Mouse (Mus musculus): ENCODE results near the gene Myo1b.

The Myo1b gene

GRCm38 (mm10) chr1:51778241-51778640 is 137.6 kb downstream of the Myo1b start:
- DNase-seq = no peak

DNA sequence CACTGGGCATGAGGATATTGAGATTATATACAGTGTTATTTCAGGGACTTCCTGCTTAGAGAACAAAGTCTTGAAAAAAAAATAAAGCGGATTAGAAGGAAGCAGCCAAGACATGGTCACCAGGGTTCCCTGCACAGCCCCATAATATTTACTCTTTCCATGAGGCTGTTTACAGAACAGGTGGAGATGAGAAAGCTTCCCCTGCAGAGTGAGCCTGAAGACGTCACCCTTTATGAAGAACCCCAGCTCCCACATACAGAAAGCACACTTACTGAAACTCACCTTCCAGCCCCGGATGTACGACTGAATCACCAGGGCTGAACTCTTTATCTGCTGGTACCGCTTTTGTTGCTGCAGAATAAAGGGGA is 145.4 kb downstream of the Myo1b start:
- no peak for DNase-seq

- no peak for DNase-seq
Measured at GRCm38 (mm10) chr1:51769815-51770503, 145.9 kb downstream of the Myo1b start.

GRCm38 (mm10) chr1:51766271-51766670 is 149.6 kb downstream of the Myo1b start:
- no peak for DNase-seq

- no peak for DNase-seq
Measured at GRCm38 (mm10) chr1:51765156-51765555, 150.7 kb downstream of the Myo1b start.

DNA sequence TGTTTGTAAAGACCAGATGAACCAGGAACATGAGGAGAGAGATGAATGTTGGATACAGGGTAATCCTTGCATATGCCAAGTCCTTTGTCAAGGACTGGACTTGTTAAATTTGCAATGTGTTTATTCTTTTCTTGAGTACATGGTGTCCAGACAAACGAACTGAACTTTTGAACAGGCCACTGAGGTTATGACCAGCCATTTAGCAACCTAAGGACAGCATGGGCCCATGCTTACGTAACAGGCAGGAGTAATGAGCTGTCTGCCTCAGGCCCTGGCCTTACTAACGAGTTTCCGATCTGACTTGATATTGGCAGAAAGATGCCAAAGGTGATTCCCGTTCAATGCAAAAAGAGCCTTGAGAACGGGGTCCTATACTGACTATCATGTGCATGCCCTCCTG is 156.2 kb downstream of the Myo1b start:
- no peak for DNase-seq

DNA sequence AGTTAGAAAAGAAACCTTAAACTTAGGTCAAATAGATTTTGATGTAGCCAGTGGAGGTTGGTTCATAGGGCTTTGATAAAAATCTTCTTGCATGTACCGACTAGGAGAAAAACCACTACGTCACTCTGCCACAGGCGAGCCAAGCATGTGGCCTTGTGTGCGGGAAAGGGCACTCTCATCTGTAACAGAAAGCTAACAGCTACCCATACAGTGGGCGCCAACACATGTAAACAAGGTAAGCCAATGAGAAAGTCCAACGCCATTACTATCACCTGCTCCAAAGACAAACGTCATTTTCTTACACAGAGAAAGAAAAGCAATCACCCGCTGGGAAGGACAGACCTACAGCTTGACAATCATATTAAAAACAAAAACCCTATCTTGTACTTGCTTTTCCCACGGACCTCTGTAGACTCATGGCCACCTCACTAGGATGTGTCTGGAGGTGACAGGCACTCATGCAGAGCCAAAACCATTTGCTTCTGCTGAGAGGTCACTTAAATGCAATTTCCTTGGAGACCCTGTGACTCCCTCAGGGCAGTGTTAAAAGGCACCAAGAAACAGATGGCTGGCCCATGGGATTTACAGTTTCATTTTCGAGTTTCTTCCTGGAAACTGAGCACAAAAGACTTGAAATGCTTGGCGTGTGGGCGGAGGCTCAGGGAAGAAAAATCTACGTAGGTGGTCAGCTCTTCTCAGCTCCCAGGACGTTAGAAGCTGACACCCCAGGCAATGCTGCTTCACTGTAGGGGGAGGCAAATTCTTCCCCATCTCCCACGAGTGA is 157.4 kb downstream of the Myo1b start:
- no peak for DNase-seq

DNA sequence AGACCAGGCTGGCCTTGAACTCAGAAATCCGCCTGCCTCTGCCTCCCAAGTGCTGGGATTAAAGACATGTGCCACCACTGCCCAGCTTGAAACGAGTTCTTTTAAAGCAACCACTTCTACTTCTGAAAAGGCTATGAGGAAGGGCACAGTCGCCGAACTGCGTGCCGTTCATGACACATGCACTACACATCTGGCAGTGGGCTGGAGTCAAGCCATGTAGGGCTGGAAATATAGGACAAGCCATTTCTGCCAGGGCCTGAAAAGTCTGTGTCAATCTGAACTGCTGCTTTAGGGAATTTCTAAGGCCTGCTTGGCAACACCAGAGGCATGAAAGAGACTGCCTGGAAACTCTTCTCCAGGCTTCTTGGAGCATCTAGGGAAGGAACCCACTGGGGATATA is 162.2 kb downstream of the Myo1b start:
- DNase-seq = no peak

GRCm38 (mm10) chr1:51751006-51751405 is 164.9 kb downstream of the Myo1b start:
- DNase-seq = no peak

DNA sequence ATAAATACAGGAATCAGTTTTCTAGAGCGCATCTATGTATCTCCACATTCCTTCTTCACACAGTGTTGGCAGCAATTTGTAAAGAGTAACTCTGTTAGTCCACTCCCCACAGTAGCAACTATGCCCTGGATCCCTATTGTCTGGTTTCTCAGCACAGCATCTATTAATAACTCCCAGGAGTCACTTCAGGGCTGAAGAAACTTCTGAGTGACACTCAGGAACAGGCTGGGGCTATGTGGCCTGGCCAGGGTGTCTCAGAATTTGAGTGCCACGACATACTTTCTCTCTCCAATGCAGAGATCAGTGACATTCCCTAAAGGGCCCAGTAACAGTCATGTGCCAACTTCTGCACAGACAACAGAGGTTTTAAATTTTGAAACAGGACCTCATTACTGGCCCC is 167.6 kb downstream of the Myo1b start:
- no peak for DNase-seq

DNA sequence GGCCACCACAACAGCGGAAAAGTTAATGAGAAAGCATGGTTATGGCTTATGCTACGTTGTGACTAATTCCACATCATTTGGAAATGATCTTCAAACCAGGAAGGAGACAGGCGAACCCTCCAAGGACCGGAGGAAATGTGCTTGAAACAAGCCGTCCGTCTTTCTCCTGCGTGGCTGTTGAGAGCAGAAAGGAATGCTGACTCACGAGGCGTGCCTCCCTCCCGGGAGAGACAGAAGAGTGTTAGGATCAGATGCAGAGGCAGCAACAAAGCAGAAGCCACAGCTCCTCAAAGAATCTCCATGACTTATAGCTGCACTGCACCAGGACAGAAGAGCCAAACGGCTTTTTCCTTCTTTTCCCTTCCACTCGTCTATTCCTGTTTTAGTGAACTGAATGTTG is 168.4 kb downstream of the Myo1b start:
- no peak for DNase-seq

GRCm38 (mm10) chr1:51746711-51747240 is 169.1 kb downstream of the Myo1b start:
- DNase-seq = no peak

DNA sequence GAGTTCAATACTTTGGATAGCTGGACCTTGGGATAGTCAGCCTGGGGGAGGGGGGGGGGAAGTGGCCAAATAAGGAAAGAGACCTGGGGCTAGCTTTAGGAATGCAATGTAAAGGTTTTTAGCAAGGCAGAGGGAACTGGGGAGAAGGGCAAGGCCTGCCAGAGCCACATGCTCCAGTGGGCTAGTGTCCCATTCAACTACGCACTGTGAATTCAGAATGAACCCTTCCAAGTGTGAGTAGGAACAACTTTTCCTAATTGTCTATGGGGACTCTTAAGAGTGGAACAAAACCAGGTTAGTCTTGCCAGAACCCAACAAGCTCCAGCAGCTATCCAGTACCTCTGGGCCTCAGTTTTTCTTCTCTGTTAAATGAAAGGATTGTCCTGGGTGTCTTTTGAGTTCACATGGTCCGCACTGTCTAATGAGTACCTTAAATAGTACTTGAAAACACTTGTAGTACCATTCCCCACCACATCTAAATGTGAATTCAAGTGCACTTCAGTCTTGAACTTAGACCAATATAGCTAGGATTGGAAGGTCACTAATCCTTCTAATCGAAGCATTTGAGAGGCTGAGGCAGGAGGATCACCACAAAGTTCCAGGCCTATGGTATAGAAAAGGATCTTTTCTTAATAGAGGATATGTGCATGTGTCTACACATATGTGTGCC is 172.0 kb downstream of the Myo1b start:
- DNase-seq = no peak

DNA sequence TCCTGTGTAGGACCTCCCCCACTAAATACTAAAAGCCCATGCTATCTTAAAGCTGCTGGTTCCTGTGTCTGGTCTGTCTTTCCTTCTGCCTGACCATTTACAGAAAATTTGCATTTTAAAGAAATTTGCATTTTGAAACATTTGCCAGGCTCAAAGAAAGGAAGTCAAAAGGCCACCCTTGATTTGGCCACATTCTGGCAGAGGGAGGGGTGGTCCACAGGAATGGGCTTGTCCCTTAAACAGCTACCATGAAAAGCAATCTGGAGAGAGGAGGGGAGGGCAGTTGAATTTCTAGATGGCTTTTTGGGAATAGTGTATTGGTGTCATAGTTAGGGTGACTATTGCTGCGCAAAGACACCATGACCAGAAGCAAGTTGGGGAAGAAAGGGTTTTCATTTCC is 173.3 kb downstream of the Myo1b start:
- DNase-seq = no peak

DNA sequence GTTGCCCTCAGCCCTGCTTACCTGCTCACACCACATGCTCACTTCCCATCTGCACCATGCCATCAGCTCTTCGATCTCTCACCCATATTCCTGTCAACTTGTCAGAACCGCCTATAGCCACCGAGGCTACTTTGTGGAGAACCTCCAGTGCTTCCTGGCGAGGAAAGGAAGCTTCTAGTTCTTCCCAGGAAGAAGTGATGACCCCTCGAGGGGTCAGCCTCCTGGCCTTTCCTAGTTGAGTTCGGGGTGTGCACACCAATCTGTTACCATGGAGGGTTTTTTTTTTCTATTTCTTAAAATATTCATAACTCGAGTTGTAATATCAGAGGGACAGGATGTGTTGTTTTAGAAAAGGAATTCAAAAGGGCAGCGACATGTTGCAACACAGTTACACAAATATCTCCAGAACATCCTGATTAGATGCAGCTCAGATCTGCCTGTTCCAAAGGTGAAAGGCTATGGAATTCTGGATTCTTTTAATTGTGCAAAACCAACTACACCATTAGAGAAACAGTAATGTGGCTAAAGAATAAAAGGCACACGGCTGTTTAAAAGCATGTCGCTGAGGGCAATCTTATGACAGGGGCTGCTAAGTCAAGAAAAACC is 175.1 kb downstream of the Myo1b start:
- no peak for DNase-seq

GRCm38 (mm10) chr1:51739252-51739852 is 176.5 kb downstream of the Myo1b start:
- no peak for DNase-seq

GRCm38 (mm10) chr1:51736822-51737221 is 179.0 kb downstream of the Myo1b start:
- no peak for DNase-seq

DNA sequence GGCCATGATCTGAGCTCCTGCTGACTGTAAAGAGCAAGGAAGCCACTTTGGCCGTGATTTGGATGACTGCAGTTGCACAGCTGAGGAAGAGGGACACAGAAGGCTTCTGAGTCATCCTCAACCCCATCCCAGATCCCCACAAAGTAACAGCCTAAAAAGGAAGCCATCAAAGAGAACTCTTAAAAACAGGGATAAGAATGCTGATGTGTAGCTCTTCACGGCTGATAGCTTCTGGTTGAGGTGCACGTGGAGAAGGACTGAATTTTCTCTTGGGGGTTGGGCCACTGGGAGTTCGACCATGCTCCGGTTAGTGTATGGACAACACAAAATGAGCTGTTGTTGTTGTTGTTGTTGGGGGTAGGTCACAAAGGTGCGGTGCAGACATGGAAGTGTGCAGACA is 181.2 kb downstream of the Myo1b start:
- DNase-seq = no peak

- DNase-seq = no peak
Measured at GRCm38 (mm10) chr1:51729407-51729806, 186.5 kb downstream of the Myo1b start.

- no peak for DNase-seq
Measured at GRCm38 (mm10) chr1:51728816-51729215, 187.1 kb downstream of the Myo1b start.

- no peak for DNase-seq
Measured at GRCm38 (mm10) chr1:51719897-51720673, 195.8 kb downstream of the Myo1b start.

DNA sequence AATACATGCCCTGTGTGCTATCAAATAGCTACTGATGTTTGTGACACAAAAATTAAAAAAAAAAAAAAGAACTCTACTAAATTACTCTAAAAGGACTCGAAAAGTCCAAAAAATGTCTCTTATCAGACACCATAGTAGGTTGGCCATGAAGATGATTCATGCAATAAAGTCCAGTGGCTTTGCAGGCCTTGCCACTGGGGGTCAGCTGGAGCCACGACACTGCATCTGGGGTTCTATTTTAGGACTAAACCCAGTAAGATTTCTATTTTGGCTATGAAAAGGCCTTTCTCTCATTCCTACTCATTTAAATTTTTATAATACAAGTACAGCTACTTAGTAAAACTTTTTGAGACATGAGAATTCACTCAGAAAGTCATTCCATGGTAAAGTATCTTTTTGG is 205.0 kb downstream of the Myo1b start:
- DNase-seq = no peak

Measured in B cell, adult 2 months (primary cell).